Mouse (Mus musculus): ENCODE results near the gene Hspg2. TPM values are rescaled to one million over a fixed set of nuclear protein-coding genes. Genes with fewer than 3 reads are reported as not detected.

Hspg2 gene
- polyA plus RNA-seq (2012; rRNA removed), result 60.9 and 62.5 TPM in 2 replicates

GRCm38 (mm10) chr4:137468260-137469080 lies at the start of gene Hspg2:
Gene Hspg2 (plus strand): TSS chr4:137468769.

DNA sequence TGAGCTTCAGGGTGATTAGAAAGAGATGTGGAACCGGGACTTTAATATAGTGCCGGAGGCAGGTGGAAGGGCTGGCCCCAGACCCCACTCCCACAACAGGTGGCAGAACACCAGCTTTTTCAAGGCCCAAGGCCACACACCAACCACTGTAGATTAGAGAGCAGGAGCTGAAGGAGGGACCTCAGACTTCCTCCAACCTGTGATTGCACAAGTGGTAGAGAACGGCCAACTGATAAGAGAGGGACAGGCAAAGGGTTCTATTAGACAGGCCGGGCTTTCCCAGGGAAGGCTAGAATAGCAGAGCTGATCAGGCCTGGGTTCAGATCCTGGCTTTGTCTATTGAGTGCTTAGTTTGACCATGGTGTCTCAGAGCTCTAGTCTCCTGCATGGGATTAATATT lies 38.1 kb upstream of the Hspg2 start, which contains the start of gene Cela3b:
Cela3b (minus strand) TSS at position 39 of the 400 bp plus-strand sequence.

DNA sequence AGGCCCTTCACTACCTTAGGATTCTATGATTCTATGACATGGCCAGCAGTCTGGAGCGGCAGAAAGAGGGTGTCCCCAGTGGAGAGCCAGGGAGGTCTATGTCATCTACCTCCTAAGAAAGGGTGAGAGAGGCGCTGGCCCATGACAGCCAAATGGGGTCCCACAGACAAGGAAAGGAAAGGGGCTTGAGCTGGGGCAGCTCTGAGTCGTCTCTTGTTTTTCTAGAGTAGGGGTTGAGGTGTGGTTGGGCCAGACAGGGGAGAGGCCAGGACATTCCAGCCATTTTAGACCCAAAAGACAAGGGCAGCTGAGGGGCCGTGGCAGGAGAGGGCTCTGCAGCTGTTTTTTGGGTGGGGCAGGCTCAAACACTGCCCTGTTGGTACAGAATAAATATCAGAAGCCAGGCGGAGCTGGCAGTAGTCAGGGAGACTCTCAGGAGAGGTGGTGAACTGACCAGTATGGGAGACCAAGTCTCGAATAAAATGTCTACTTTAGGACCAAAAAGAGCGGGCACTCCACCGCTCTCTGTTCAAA lies 15.3 kb upstream of the Hspg2 start, which contains the start of gene 1700013G24Rik:
1700013G24Rik (plus strand) TSS at position 51 of the 534 bp plus-strand sequence.

GRCm38 (mm10) chr4:137574469-137574868 lies 105.9 kb downstream of the Hspg2 start, which contains the start of gene Ldlrad2:
Gene Ldlrad2 (minus strand): TSS chr4:137574569.

GRCm38 (mm10) chr4:137593601-137594495 lies 125.3 kb downstream of the Hspg2 start, which contains the start of gene Usp48:
Gene Usp48 (plus strand): TSS chr4:137593755.

Other genes with a start within 250 kb of the Hspg2 start
- gene Wnt4, start 191.3 kb upstream of the Hspg2 start, polyA plus RNA-seq (2012; rRNA removed), result 9.6 and 13.1 TPM in 2 replicates
- gene Cdc42, start 111.0 kb upstream of the Hspg2 start, polyA plus RNA-seq (2012; rRNA removed), result 8.3 and 11.2 TPM in 2 replicates
- not detected in 2 replicates for gene Cela3a, start 59.0 kb upstream of the Hspg2 start, polyA plus RNA-seq (2012; rRNA removed)
- gene Cela3b, start 38.2 kb upstream of the Hspg2 start, polyA plus RNA-seq (2012; rRNA removed), result 0.79 and 0.88 TPM in 2 replicates
- not detected in 2 replicates for gene 1700013G24Rik, start 15.5 kb upstream of the Hspg2 start, polyA plus RNA-seq (2012; rRNA removed)
- not detected in 2 replicates for gene Ldlrad2, start 105.8 kb downstream of the Hspg2 start, polyA plus RNA-seq (2012; rRNA removed)
- gene Usp48, start 125.0 kb downstream of the Hspg2 start, polyA plus RNA-seq (2012; rRNA removed), result 15.7 and 21.1 TPM in 2 replicates
- 190 and 238 TPM in 2 replicates for gene Rap1gap, start 196.0 kb downstream of the Hspg2 start, polyA plus RNA-seq (2012; rRNA removed)